Mouse (Mus musculus): Measurements from ENCODE around the gene Tnrc6a. TPM values are rescaled to one million over a fixed set of nuclear protein-coding genes. Genes with fewer than 3 reads are reported as not detected.
A peak's percentile ranks its signal among the peaks of the same experiment; 100 is the strongest.

Tnrc6a gene
- polyA plus RNA-seq, 1 experiment from 2014 or later = 39.0 TPM

DNA sequence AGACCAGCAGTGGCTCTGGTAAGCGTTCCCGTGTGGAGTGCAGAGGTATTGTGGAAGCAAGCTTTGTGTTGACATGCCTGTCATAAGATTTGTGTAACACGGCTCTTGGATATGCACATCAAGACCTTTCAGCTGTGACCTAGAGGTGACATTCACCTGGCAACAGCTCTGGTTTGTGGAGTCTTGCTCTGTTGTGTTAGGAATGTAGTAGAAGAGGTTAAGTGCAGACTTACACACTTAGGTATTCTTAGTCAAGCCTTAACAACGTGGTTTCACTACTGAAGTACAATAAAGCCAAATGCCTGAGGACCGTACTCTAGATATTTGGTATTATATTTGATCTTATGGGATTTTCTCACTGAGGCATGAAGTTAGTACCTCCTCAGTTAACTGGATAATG is 48.4 kb downstream of the Tnrc6a start:
- Histone ChIP-seq H3K9ac (ENCODE audit: low read depth, low read length) (no peak overlapping the region), H3K27ac (ENCODE audit: low read length) (no peak overlapping the region), H3K36me3 (ENCODE audit: control insufficient read depth, insufficient read depth, low read length) (peaks cover 18% of the 10 kb centered on the region), H3K9me3 (ENCODE audit: control insufficient read depth, low read length) (no peaks in the 10 kb centered on the region), H3K27me3 (replicated peaks; ENCODE audit: control insufficient read depth, insufficient read depth, low read length) (no peaks in the 10 kb centered on the region), H3K4me1 (ENCODE audit: control insufficient read depth, insufficient read depth, low read length) (no peaks in the 10 kb centered on the region), H3K4me2 (ENCODE audit: low read depth, low read length) (no peak overlapping the region), H3K4me3 (ENCODE audit: low read length) (no peak overlapping the region)
- WGBS = 86% methylated on average over 5 of the region's 5 CpGs
- no peak for ATAC-seq

DNA sequence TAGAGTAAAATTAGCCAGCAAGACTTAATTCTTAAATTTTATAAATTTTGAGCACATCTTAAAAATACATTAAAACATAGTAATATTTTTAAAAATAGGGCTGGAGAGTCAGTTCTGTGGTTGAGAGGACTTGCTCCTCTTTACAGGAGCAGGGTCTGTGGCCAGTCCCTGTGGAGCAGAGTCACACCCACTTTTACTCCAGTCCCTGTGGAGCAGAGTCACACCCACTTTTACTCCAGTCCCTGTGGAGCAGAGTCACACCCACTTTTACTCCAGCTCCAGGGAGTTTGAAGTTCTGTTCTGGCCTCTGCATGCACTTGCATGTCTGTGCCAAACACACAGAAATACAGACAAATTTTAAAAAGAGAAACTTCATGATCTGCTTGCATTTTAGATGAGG is 53.5 kb downstream of the Tnrc6a start:
- peak; percentile 89 for ATAC-seq

DNA sequence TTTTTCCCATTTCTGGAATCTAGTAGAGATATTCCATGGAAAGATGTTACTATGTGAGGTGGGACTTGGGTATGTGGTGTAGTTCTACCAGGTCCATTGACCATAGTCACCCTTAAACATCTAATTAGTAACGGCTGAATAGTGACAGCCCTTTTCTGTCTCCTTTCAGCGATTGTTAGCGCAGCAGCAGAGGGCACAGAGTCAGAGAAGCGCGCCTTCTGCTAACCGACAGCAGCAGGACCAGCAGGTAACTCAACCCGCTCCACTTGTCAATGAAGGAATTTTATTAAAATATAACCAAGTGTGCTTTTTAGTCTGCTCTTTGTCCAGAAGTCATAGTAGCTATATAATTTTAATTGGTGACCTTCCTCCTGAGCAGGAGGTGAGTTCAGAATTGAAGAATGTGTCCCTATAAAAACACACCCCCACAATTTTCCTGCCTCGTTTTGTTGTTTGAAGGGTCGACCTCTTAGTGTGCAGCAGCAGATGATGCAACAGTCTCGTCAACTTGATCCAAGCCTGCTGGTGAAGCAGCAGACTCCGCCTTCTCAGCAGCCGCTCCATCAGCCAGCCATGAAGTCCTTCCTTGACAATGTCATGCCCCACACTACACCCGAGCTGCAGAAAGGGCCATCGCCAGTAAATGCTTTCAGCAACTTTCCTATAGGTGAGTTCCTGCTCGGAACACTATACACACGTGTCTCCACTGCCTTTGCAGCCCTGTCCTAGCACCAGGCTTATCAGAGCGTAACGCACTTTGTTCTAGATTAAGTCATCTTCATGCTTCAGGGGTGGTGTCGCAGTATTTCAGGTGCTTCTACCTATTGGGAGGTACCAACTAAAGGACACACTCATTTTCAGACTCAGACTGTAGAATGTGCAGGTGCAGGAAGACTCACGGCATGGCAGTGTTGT is 58.4 kb downstream of the Tnrc6a start:
- Histone ChIP-seq H3K9ac (ENCODE audit: low read depth, low read length) (no peak overlapping the region), H3K9me3 (ENCODE audit: control insufficient read depth, low read length) (no peaks in the 10 kb centered on the region), H3K4me1 (ENCODE audit: control insufficient read depth, insufficient read depth, low read length) (0 out of 2 replicates have a peak, but pooled peaks cover 5% of the 10 kb centered on the region), H3K27ac (ENCODE audit: low read length) (no peak overlapping the region), H3K4me3 (ENCODE audit: low read length) (no peak overlapping the region), H3K4me2 (ENCODE audit: low read depth, low read length) (no peak overlapping the region), H3K27me3 (replicated peaks; ENCODE audit: control insufficient read depth, insufficient read depth, low read length) (no peaks in the 10 kb centered on the region), H3K36me3 (ENCODE audit: control insufficient read depth, insufficient read depth, low read length) (peaks cover 29% of the 10 kb centered on the region)
- ATAC-seq = no peak
- 86% methylated on average over 20 of the region's 20 CpGs for WGBS

More for the DNA sequence above, 53.5 kb downstream of the Tnrc6a start:
- no peak overlapping the region for H3K4me3 ChIP-seq (ENCODE audit: low read length)
- no peak overlapping the region for H3K9ac ChIP-seq (ENCODE audit: low read depth, low read length)
- no peaks in the 10 kb centered on the region for H3K27me3 ChIP-seq (replicated peaks; ENCODE audit: control insufficient read depth, insufficient read depth, low read length)
- no peaks in the 10 kb centered on the region for H3K9me3 ChIP-seq (ENCODE audit: control insufficient read depth, low read length)
- H3K27ac ChIP-seq (ENCODE audit: low read length) = no peak overlapping the region
- 0 out of 2 replicates have a peak, but pooled peaks cover 5% of the 10 kb centered on the region for H3K4me1 ChIP-seq (ENCODE audit: control insufficient read depth, insufficient read depth, low read length)
- no peak overlapping the region for H3K4me2 ChIP-seq (ENCODE audit: low read depth, low read length)
- peaks cover 23% of the 10 kb centered on the region for H3K36me3 ChIP-seq (ENCODE audit: control insufficient read depth, insufficient read depth, low read length)

- peaks cover 34% of the 10 kb centered on the region for H3K36me3 ChIP-seq (ENCODE audit: control insufficient read depth, insufficient read depth, low read length)
- ATAC-seq = no peak
- H3K9me3 ChIP-seq (ENCODE audit: control insufficient read depth, low read length) = no peaks in the 10 kb centered on the region
- H3K4me2 ChIP-seq (ENCODE audit: low read depth, low read length) = no peak overlapping the region
- no peaks in the 10 kb centered on the region for H3K4me1 ChIP-seq (ENCODE audit: control insufficient read depth, insufficient read depth, low read length)
- no peak overlapping the region for H3K9ac ChIP-seq (ENCODE audit: low read depth, low read length)
- WGBS = 74% methylated on average over 1 of the region's 1 CpGs
- H3K4me3 ChIP-seq (ENCODE audit: low read length) = no peak overlapping the region
- H3K27me3 ChIP-seq (replicated peaks; ENCODE audit: control insufficient read depth, insufficient read depth, low read length) = no peaks in the 10 kb centered on the region
- no peak overlapping the region for H3K27ac ChIP-seq (ENCODE audit: low read length)
These were observed 61.2 kb downstream of the Tnrc6a start for GRCm38 (mm10) chr7:123184891-123185290.

DNA sequence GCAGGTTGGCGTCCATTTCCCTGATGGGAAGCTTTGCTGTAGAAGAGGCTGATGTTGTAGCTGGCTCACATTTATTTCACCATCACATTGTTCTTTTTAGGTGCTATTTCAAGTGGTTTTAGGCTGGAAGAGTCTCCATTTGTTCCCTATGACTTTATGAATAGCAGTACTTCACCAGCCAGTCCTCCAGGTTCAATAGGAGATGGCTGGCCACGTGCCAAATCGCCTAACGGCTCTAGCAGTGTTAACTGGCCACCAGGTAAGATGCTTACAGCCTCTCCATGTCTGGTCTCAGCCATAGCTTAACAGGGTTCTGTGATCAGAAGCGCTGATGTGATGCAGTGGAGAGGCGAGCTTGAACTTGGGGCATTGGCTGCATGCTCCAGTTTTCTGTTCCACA is 62.8 kb downstream of the Tnrc6a start:
- H3K4me2 ChIP-seq (ENCODE audit: low read depth, low read length) = no peak overlapping the region
- H3K9ac ChIP-seq (ENCODE audit: low read depth, low read length) = no peak overlapping the region
- peaks cover 28% of the 10 kb centered on the region for H3K36me3 ChIP-seq (ENCODE audit: control insufficient read depth, insufficient read depth, low read length)
- H3K27me3 ChIP-seq (replicated peaks; ENCODE audit: control insufficient read depth, insufficient read depth, low read length) = no peaks in the 10 kb centered on the region
- no peaks in the 10 kb centered on the region for H3K4me1 ChIP-seq (ENCODE audit: control insufficient read depth, insufficient read depth, low read length)
- H3K9me3 ChIP-seq (ENCODE audit: control insufficient read depth, low read length) = no peaks in the 10 kb centered on the region
- no peak overlapping the region for H3K4me3 ChIP-seq (ENCODE audit: low read length)
- ATAC-seq = no peak
- no peak overlapping the region for H3K27ac ChIP-seq (ENCODE audit: low read length)
- WGBS = 86% methylated on average over 6 of the region's 6 CpGs

- ATAC-seq = no peak
- no peak overlapping the region for H3K27ac ChIP-seq (ENCODE audit: low read length)
These were observed 63.6 kb downstream of the Tnrc6a start for GRCm38 (mm10) chr7:123187246-123187645.

GRCm38 (mm10) chr7:123188462-123188861 is 64.8 kb downstream of the Tnrc6a start:
- peaks cover 29% of the 10 kb centered on the region for H3K36me3 ChIP-seq (ENCODE audit: control insufficient read depth, insufficient read depth, low read length)
- H3K27me3 ChIP-seq (replicated peaks; ENCODE audit: control insufficient read depth, insufficient read depth, low read length) = no peaks in the 10 kb centered on the region
- 89% methylated on average over 3 of the region's 3 CpGs for WGBS
- no peaks in the 10 kb centered on the region for H3K4me1 ChIP-seq (ENCODE audit: control insufficient read depth, insufficient read depth, low read length)
- H3K27ac ChIP-seq (ENCODE audit: low read length) = no peak overlapping the region
- H3K4me3 ChIP-seq (ENCODE audit: low read length) = no peak overlapping the region
- ATAC-seq = no peak
- H3K4me2 ChIP-seq (ENCODE audit: low read depth, low read length) = no peak overlapping the region
- no peak overlapping the region for H3K9ac ChIP-seq (ENCODE audit: low read depth, low read length)
- no peaks in the 10 kb centered on the region for H3K9me3 ChIP-seq (ENCODE audit: control insufficient read depth, low read length)

More at GRCm38 (mm10) chr7:123187246-123187645, 63.6 kb downstream of the Tnrc6a start:
- Histone ChIP-seq H3K4me3 (ENCODE audit: low read length) (no peak overlapping the region), H3K4me1 (ENCODE audit: control insufficient read depth, insufficient read depth, low read length) (no peaks in the 10 kb centered on the region), H3K27me3 (replicated peaks; ENCODE audit: control insufficient read depth, insufficient read depth, low read length) (no peaks in the 10 kb centered on the region), H3K4me2 (ENCODE audit: low read depth, low read length) (no peak overlapping the region), H3K9ac (ENCODE audit: low read depth, low read length) (no peak overlapping the region), H3K36me3 (ENCODE audit: control insufficient read depth, insufficient read depth, low read length) (peaks cover 27% of the 10 kb centered on the region), H3K9me3 (ENCODE audit: control insufficient read depth, low read length) (no peaks in the 10 kb centered on the region)
- WGBS = 57% methylated on average over 4 of the region's 4 CpGs

GRCm38 (mm10) chr7:123189762-123190161 is 66.1 kb downstream of the Tnrc6a start:
- H3K36me3 ChIP-seq (ENCODE audit: control insufficient read depth, insufficient read depth, low read length) = peaks cover 27% of the 10 kb centered on the region
- no peaks in the 10 kb centered on the region for H3K9me3 ChIP-seq (ENCODE audit: control insufficient read depth, low read length)
- no peak overlapping the region for H3K4me3 ChIP-seq (ENCODE audit: low read length)
- no peaks in the 10 kb centered on the region for H3K27me3 ChIP-seq (replicated peaks; ENCODE audit: control insufficient read depth, insufficient read depth, low read length)
- WGBS = 96% methylated on average over 8 of the region's 8 CpGs
- no peak overlapping the region for H3K9ac ChIP-seq (ENCODE audit: low read depth, low read length)
- H3K4me1 ChIP-seq (ENCODE audit: control insufficient read depth, insufficient read depth, low read length) = no peaks in the 10 kb centered on the region
- no peak for ATAC-seq
- no peak overlapping the region for H3K4me2 ChIP-seq (ENCODE audit: low read depth, low read length)
- no peak overlapping the region for H3K27ac ChIP-seq (ENCODE audit: low read length)

- no peak overlapping the region for H3K4me2 ChIP-seq (ENCODE audit: low read depth, low read length)
- 81% methylated on average over 5 of the region's 5 CpGs for WGBS
- no peak overlapping the region for H3K27ac ChIP-seq (ENCODE audit: low read length)
- no peaks in the 10 kb centered on the region for H3K27me3 ChIP-seq (replicated peaks; ENCODE audit: control insufficient read depth, insufficient read depth, low read length)
- H3K9me3 ChIP-seq (ENCODE audit: control insufficient read depth, low read length) = no peaks in the 10 kb centered on the region
- ATAC-seq = no peak
- peaks cover 23% of the 10 kb centered on the region for H3K36me3 ChIP-seq (ENCODE audit: control insufficient read depth, insufficient read depth, low read length)
- peaks cover 9% of the 10 kb centered on the region for H3K4me1 ChIP-seq (ENCODE audit: control insufficient read depth, insufficient read depth, low read length)
- H3K9ac ChIP-seq (ENCODE audit: low read depth, low read length) = no peak overlapping the region
- no peak overlapping the region for H3K4me3 ChIP-seq (ENCODE audit: low read length)
These were observed 68.0 kb downstream of the Tnrc6a start for GRCm38 (mm10) chr7:123191731-123192130.
